Mouse (Mus musculus): Measurements from ENCODE around the gene Grm5. TPM values are rescaled to one million over a fixed set of nuclear protein-coding genes. Genes with fewer than 3 reads are reported as not detected.

The Grm5 gene
- polyA plus RNA-seq, 1 experiment from 2014 or later, result not detected

DNA sequence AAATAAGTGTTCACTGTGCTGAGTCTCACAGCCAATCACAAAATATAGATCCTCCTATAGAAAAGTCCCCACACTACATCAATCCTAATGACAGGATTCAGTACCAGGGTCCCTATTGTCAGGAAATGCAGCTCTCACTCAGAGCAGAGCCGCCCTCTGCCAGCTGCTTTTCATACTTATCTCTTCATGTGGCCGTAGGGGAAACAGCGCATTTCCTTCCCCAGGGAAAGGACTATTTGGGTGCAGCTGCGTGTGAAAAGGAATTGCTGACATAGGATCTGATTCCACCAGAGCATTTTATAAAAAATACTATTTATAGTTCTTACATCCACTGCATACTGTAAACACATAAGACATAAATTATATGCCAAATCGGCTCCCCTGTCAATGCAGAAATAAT, 354.3 kb downstream of the Grm5 start:
- WGBS, result 31% methylated on average over 5 of the region's 5 CpGs
- ATAC-seq, result no peak

DNA sequence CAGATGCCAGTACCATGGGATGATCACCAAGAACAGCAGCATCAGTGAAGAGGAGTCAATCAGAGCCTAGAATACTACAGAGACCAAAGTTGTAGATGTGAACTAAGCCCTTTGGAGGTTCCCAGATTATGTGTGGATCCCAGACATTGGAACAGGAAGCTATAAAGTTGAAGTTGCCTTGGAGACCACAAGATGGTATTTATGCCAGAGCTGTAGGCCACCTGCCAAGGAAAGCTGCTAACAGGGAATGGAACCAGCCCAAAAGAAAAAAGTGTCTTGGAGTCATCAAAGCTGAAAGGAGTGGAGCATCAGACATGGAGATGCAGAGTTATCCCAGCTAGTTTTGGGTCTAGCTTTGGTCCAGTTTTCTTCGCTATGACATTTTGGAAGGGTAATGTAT, 366.2 kb downstream of the Grm5 start:
- H3K36me3 ChIP-seq (ENCODE audit: control insufficient read depth, insufficient read depth), result no peaks in the 10 kb centered on the region
- WGBS, result 93% methylated on average over 1 of the region's 1 CpGs
- TF ChIP-seq CTCF (IDR thresholded peaks at IDR 0.05; ENCODE audit: low read depth), result no peak

More for the DNA sequence above, 354.3 kb downstream of the Grm5 start:
- H3K27ac ChIP-seq (ENCODE audit: low read depth, low read length), result no peak overlapping the region
- H3K4me1 ChIP-seq (replicated peaks; ENCODE audit: control insufficient read depth, insufficient read depth, low read length), result no peaks in the 10 kb centered on the region
- no peak for TF ChIP-seq CTCF (IDR thresholded peaks at IDR 0.05; ENCODE audit: low read depth)
- no peaks in the 10 kb centered on the region for H3K36me3 ChIP-seq (ENCODE audit: control insufficient read depth, insufficient read depth)
- H3K4me2 ChIP-seq (replicated peaks; ENCODE audit: low read depth), result no peak overlapping the region
- H3K27me3 ChIP-seq (replicated peaks; ENCODE audit: control insufficient read depth, insufficient read depth, low read length), result no peaks in the 10 kb centered on the region
- H3K9me3 ChIP-seq (ENCODE audit: control insufficient read depth), result no peaks in the 10 kb centered on the region
- H3K9ac ChIP-seq (ENCODE audit: low read depth, low read length), result no peak overlapping the region
- H3K4me3 ChIP-seq (ENCODE audit: low read depth, low read length), result no peak overlapping the region

DNA sequence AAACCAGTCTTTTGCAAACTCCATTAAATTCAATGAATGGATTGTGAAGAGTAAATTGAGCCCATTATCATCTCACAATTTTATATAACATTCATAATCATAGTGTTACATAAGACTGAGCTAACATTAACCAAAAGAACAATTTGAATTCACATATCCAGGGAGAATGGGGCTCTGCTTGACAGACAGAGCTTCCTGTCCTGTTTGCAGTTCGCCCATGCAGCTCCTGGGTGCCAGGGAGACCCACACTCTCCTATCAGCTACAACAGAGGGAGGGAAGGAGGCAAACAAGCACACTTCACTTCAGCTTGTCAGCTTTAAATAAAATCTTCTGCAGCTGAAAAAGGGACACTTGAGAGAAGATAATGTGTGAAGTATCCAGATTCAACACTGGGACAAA, 389.2 kb downstream of the Grm5 start:
- H3K36me3 ChIP-seq (ENCODE audit: control insufficient read depth, insufficient read depth), result no peaks in the 10 kb centered on the region
- H3K9ac ChIP-seq (ENCODE audit: low read depth, low read length), result no peak overlapping the region
- no peak for ATAC-seq
- H3K4me1 ChIP-seq (replicated peaks; ENCODE audit: control insufficient read depth, insufficient read depth, low read length), result no peaks in the 10 kb centered on the region
- H3K4me3 ChIP-seq (ENCODE audit: low read depth, low read length), result no peak overlapping the region
- no peak overlapping the region for H3K4me2 ChIP-seq (replicated peaks; ENCODE audit: low read depth)
- no peak overlapping the region for H3K27ac ChIP-seq (ENCODE audit: low read depth, low read length)
- H3K27me3 ChIP-seq (replicated peaks; ENCODE audit: control insufficient read depth, insufficient read depth, low read length), result no peaks in the 10 kb centered on the region
- no peak for TF ChIP-seq CTCF (IDR thresholded peaks at IDR 0.05; ENCODE audit: low read depth)
- no peaks in the 10 kb centered on the region for H3K9me3 ChIP-seq (ENCODE audit: control insufficient read depth)
- WGBS, result 20% methylated on average over 1 of the region's 1 CpGs

More for the DNA sequence above, 366.2 kb downstream of the Grm5 start:
- Histone ChIP-seq H3K9me3 (ENCODE audit: control insufficient read depth) (no peaks in the 10 kb centered on the region), H3K9ac (ENCODE audit: low read depth, low read length) (no peak overlapping the region), H3K27ac (ENCODE audit: low read depth, low read length) (no peak overlapping the region), H3K4me3 (ENCODE audit: low read depth, low read length) (no peak overlapping the region), H3K4me2 (replicated peaks; ENCODE audit: low read depth) (no peak overlapping the region), H3K27me3 (replicated peaks; ENCODE audit: control insufficient read depth, insufficient read depth, low read length) (no peaks in the 10 kb centered on the region), H3K4me1 (replicated peaks; ENCODE audit: control insufficient read depth, insufficient read depth, low read length) (no peaks in the 10 kb centered on the region)
- ATAC-seq, result no peak

DNA sequence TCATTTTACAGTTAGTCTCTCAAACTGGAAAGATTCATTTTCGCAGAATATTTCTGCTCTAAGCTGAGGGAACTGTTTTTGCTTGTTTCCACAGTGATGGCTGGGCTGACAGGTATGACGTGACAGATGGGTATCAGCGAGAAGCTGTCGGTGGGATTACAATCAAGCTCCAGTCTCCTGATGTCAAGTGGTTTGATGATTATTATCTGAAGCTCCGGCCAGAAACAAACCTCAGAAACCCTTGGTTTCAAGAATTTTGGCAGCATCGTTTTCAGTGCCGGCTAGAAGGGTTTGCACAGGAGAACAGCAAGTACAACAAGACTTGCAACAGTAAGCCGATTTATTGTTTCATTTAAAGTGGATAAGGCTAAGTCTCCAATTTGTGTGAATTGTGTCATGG, 391.1 kb downstream of the Grm5 start:
- H3K27ac ChIP-seq (ENCODE audit: low read depth, low read length), result no peak overlapping the region
- no peaks in the 10 kb centered on the region for H3K9me3 ChIP-seq (ENCODE audit: control insufficient read depth)
- no peaks in the 10 kb centered on the region for H3K36me3 ChIP-seq (ENCODE audit: control insufficient read depth, insufficient read depth)
- no peak overlapping the region for H3K9ac ChIP-seq (ENCODE audit: low read depth, low read length)
- no peak overlapping the region for H3K4me2 ChIP-seq (replicated peaks; ENCODE audit: low read depth)
- WGBS, result 76% methylated on average over 8 of the region's 8 CpGs
- H3K4me3 ChIP-seq (ENCODE audit: low read depth, low read length), result no peak overlapping the region
- no peaks in the 10 kb centered on the region for H3K27me3 ChIP-seq (replicated peaks; ENCODE audit: control insufficient read depth, insufficient read depth, low read length)
- TF ChIP-seq CTCF (IDR thresholded peaks at IDR 0.05; ENCODE audit: low read depth), result no peak
- ATAC-seq, result no peak
- no peaks in the 10 kb centered on the region for H3K4me1 ChIP-seq (replicated peaks; ENCODE audit: control insufficient read depth, insufficient read depth, low read length)

DNA sequence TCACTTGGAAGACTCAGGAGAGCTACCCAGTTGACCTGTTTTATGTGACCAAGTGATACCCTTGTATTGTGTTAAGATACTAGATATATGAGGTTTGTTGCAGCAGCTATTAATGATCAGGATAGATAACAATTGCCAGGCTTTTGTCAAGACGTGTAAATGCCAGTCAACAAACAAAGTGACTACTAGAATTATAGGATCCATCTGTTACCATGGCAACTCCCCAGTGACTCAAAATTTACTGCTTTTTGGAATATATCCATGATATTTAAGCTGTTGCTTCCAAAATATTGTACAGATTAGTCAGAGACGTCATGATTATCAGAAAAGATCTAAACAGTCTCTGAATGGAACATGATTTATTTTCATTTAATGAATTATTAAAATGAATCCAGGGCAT, 399.5 kb downstream of the Grm5 start:
- no peaks in the 10 kb centered on the region for H3K4me1 ChIP-seq (replicated peaks; ENCODE audit: control insufficient read depth, insufficient read depth, low read length)
- no peak overlapping the region for H3K4me3 ChIP-seq (ENCODE audit: low read depth, low read length)
- no peaks in the 10 kb centered on the region for H3K9me3 ChIP-seq (ENCODE audit: control insufficient read depth)
- H3K27me3 ChIP-seq (replicated peaks; ENCODE audit: control insufficient read depth, insufficient read depth, low read length), result no peaks in the 10 kb centered on the region
- no peak for ATAC-seq
- no peak for TF ChIP-seq CTCF (IDR thresholded peaks at IDR 0.05; ENCODE audit: low read depth)
- H3K9ac ChIP-seq (ENCODE audit: low read depth, low read length), result no peak overlapping the region
- H3K4me2 ChIP-seq (replicated peaks; ENCODE audit: low read depth), result no peak overlapping the region
- 59% methylated on average over 2 of the region's 2 CpGs for WGBS
- H3K36me3 ChIP-seq (ENCODE audit: control insufficient read depth, insufficient read depth), result no peaks in the 10 kb centered on the region
- H3K27ac ChIP-seq (ENCODE audit: low read depth, low read length), result no peak overlapping the region

DNA sequence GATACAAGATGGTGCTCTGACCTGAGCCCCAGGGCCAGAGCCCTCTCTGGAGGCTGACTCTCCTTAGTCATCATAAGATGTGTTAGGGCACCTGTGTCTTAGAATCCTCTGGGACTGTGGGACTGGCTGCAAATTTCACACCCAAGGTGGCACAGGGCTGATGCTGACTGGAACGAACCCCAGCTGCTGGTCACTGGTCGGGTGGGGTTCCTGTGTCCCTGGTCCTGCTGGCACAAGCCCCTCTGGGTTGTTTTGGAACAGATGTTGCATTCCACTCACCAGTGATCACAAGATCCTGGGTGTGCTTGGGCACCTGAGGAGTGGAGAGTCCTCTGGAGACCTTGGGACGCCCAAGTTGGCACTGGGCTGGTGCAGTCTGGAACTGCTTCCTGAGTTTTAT, 430.5 kb downstream of the Grm5 start:
- H3K9ac ChIP-seq (ENCODE audit: low read depth, low read length), result no peak overlapping the region
- no peak for ATAC-seq
- H3K9me3 ChIP-seq (ENCODE audit: control insufficient read depth), result no peaks in the 10 kb centered on the region
- no peak overlapping the region for H3K4me2 ChIP-seq (replicated peaks; ENCODE audit: low read depth)
- 70% methylated on average over 3 of the region's 3 CpGs for WGBS
- H3K27ac ChIP-seq (ENCODE audit: low read depth, low read length), result no peak overlapping the region
- no peaks in the 10 kb centered on the region for H3K36me3 ChIP-seq (ENCODE audit: control insufficient read depth, insufficient read depth)
- no peaks in the 10 kb centered on the region for H3K27me3 ChIP-seq (replicated peaks; ENCODE audit: control insufficient read depth, insufficient read depth, low read length)
- no peak overlapping the region for H3K4me3 ChIP-seq (ENCODE audit: low read depth, low read length)
- TF ChIP-seq CTCF (IDR thresholded peaks at IDR 0.05; ENCODE audit: low read depth), result no peak
- H3K4me1 ChIP-seq (replicated peaks; ENCODE audit: control insufficient read depth, insufficient read depth, low read length), result no peaks in the 10 kb centered on the region
